Mouse (Mus musculus): ENCODE measurements around the gene Kcna5.

Gene Kcna5

GRCm38 (mm10) chr6:126537512-126537911 lies 2.3 kb upstream of the Kcna5 start:
- intact Hi-C loops (cut with DNase I) = no loop called here

GRCm38 (mm10) chr6:126536926-126537325 lies 1.7 kb upstream of the Kcna5 start:
- intact Hi-C loops (cut with DNase I) = no loop called here

GRCm38 (mm10) chr6:126535911-126536270 lies 679 bp upstream of the Kcna5 start:
- intact Hi-C loops (cut with DNase I) = no loop called here

GRCm38 (mm10) chr6:126534531-126535207 lies 543 bp downstream of the Kcna5 start:
- intact Hi-C loops (cut with DNase I) = no loop called here

GRCm38 (mm10) chr6:126531306-126531705 lies 3.9 kb downstream of the Kcna5 start:
- intact Hi-C loops (cut with DNase I) = no loop called here

DNA sequence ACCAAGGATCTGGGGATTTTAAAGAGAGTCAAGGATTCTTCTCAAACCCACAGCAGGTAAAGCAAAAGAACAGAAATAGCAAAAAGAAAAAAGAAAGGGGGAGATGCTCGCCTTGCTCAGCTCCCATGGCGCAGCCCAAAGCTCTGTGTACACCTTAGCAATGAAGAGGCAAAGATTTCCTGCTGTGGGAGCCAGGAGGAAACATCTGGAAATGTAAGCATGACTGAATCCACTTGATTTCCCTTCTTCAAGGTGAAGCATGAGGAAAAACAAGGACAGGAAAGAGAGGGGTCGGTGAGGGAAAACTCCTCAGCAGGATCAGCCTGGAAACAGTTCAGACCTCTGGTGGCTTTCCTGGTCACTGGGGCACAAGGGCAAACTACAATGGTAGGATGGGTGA lies 5.2 kb downstream of the Kcna5 start:
- intact Hi-C loops (cut with DNase I) = no loop called here

DNA sequence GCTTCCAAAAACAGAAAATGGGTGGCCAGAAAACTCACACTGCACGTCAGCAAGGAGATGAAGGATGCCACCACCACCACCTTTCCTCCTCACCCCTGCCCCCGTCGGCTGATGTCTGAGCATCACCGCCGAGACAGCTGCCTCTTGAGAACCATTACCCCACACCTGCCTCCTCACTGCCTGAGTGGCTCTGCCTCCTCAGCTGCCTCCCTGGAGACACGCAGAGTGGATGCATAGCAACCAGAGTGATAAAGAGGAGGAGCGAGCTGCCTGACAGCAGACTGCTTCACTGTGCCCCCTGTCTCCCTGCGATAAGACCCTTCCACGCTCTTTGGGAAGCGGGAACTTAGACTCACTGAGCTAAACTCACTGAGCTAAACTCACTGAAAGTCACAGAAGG lies 20.5 kb downstream of the Kcna5 start:
- intact Hi-C loops (cut with DNase I) = no loop called here

DNA sequence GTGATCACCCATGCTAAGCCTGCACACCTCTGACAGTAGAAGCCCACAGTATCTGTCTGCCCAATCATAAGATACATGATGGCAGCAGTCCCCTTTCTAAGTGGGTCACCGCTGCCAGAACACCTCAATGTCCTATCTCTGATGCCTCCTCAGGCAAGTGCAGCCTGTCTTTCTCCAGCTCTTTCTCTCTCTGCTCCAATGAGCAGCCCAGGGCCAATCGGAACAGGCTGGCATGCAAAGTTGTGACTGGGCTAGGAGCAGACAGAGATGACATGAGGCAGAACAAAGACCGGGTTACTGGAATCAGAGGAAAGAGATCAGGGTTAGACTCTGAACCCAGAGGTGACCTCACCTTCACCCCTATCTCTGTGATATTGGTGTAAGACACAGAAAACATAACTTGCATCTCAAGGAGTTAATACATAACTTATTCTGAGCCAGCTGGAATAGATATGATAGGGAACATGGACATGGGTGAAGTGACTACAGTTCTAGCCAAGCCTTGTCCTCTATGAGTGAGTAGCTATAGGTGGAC lies 21.4 kb downstream of the Kcna5 start:
- intact Hi-C loops (cut with DNase I) = no loop called here

GRCm38 (mm10) chr6:126513154-126513553 lies 22.1 kb downstream of the Kcna5 start:
- intact Hi-C loops (cut with DNase I) = no loop called here

DNA sequence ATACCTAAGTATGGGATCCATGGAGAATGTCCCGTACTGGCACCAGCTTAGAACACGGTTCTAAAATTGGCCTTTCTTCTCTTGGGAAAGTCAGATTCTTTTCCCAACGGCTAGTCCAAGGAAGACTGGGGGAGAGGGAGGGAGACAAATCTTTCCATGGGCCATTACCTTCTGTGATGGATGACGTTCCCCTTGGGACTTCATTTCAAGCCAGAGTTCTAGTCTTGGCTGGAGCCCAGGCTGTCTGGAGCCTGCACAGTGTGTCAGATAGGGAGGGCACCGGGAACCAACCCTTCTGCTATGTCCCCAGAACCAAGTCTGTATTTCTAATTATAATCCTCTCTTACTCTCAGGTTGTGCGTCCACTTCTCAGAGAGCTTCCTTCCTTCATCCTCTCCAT lies 26.5 kb downstream of the Kcna5 start:
- intact Hi-C loops (cut with DNase I) = no loop called here

- intact Hi-C loops (cut with DNase I) = no loop called here
Measured at GRCm38 (mm10) chr6:126503920-126504319, 31.3 kb downstream of the Kcna5 start.

DNA sequence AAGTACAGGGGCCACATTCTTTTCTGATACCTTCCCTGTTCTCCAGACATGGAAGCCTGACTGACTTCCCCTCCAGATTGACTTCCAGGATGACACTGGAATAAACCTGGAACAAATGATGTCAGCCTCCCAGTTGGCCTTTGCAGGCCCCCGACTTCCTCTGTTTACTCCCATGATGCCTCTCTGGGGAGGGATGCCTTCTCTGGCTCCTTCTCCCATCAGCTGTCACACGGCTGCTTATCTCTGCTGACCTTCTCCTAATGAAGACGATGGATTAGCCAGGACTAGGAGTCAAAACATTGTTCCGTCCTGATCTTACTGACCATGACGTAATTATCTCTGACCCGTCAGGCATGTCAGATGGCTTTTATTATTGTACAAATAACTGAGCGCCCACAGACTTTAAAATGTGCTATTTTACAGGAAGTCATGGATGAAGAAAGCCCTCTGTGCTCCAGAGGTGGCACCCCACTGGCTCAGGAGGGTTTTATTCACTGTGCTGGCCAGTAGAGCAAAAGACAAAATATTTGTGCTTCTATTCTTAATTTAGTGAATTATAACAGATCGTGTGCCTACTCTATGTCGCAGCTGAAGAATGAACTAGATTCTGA lies 32.4 kb downstream of the Kcna5 start:
- intact Hi-C loops (cut with DNase I) = no loop called here

DNA sequence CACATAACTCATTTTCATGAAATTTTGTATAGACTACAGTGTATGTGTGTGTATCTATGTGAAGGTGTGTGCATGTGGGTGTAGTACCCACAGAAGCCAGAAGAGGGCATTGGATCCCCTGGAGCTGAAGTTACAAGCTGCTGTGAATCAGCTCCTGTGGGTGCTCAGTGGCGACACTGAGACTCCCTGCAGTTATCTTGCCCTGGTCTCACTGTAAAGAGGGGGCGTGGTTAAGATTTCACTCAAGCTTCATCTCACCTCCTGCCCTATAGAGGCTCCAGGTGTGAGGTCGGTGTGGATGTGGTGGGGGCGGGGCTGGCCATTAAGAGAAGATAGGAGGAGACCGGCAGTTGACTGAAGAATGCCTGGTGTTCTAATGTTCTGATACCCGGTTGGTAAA lies 34.2 kb downstream of the Kcna5 start:
- intact Hi-C loops (cut with DNase I) = loop anchor here (1.0 kb wide), 1 partner anchor 51 kb away; no protein-coding TSS in a partner anchor

- intact Hi-C loops (cut with DNase I) = loop anchor here (1.0 kb wide), 1 partner anchor 52 kb away; no protein-coding TSS in a partner anchor
Measured at GRCm38 (mm10) chr6:126500088-126500487, 35.1 kb downstream of the Kcna5 start.

DNA sequence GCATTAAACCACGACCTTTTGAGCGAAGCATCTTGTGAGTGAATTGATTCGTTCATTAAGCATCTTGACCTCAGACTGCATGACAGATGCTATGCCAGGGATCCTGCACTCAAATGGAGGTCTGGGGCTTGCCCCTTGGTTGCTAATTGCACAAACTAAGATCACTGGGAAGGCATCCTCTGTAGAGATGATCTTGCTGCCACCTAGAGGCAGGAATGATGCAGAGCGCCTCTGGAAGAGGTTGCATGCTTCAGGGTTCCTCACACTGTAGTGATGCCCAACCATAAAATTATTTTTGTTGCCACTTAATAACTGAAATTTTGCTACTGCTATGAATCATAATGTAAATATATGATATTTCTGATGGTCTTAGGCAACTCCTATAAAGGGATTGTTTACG lies 37.3 kb downstream of the Kcna5 start:
- intact Hi-C loops (cut with DNase I) = loop anchor here (5.0 kb wide), 1 partner anchor 204 kb away; no protein-coding TSS in a partner anchor

GRCm38 (mm10) chr6:126497173-126497839 lies 37.9 kb downstream of the Kcna5 start:
- intact Hi-C loops (cut with DNase I) = loop anchor here (5.0 kb wide), 1 partner anchor 205 kb away; no protein-coding TSS in a partner anchor

DNA sequence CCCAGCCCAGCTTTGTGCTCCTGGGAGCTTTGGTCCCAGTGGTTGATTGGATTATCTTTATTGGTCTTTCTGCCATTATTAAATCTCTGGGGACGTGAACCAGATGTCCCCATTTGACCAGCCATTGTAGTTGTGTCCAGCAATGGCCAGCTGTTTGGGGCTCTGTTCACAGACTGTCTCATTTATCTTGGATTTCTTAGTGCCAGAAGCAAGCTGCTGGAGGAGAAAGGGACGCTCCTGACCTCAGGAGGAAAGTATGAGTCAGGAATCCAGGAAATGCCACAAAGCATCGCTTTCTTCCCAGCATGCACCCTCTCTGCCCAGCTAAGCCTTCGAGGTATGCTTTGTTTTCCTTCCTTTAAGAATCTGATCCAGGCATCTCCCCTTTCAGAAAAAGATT lies 48.1 kb downstream of the Kcna5 start:
- intact Hi-C loops (cut with DNase I) = no loop called here

GRCm38 (mm10) chr6:126484887-126485286 lies 50.3 kb downstream of the Kcna5 start:
- intact Hi-C loops (cut with DNase I) = no loop called here

GRCm38 (mm10) chr6:126483264-126483867 lies 51.8 kb downstream of the Kcna5 start:
- intact Hi-C loops (cut with DNase I) = no loop called here

Measured in adrenal gland (tissue).